Comparison of ENCODE assay signal across 17 mouse cellular contexts in the genomic region with DNA sequence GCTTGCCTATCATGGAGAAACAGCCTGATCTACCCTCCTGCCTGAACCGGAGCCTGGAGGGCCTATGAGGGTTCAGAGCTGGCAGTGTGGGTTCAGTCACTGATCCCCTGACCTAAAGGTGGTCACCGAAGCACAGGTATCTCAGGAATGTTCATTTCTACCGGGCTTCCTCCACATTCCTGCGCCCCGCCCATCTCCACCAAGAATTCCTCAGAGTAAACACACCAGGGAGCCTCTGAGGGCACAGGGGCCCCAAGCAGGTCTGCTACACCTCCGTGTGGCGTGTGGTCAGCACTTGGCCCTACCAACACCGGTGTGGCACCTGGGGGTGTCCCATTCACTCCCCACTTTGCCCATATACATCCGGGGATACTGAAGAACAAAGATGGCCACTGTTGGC. TPM values are rescaled to one million over a fixed set of nuclear protein-coding genes. Genes with fewer than 3 reads are reported as not detected.
DNase-seq lines count a peak whose midpoint lies in the region; ATAC-seq and TF ChIP-seq lines count a peak whose summit lies in the region.
"Had no signal": no experiment of that assay in that cellular context is flagged by ENCODE, and none has a peak within 500 bp of the region (broad histone marks: within the 10 kb centered on the region; RNA-seq: fewer than 3 reads in every experiment).

No protein-coding gene starts in this region.

- TF ChIP-seq CTCF in heart, adult 2 months (IDR thresholded peaks at IDR 0.05), result no peak

- H3K4me1 ChIP-seq in heart, adult 2 months (ENCODE audit: control insufficient read depth, insufficient read depth, low read length), result peaks cover 53% of the 10 kb centered on the region
- peaks cover 13% of the 10 kb centered on the region for H3K4me1 ChIP-seq in kidney, embryonic 14.5 days (ENCODE audit: control insufficient read depth, insufficient read depth, low read length)
- H3K4me1 ChIP-seq in lung, embryonic 16.5 days (replicated peaks; ENCODE audit: control insufficient read depth, insufficient read depth, low read length), result peaks cover 70% of the 10 kb centered on the region

- H3K27me3 ChIP-seq in heart, adult 2 months (ENCODE audit: control insufficient read depth, insufficient read depth, low read length), result no peaks in the 10 kb centered on the region
- peaks cover 10% of the 10 kb centered on the region; the same call in 1 of the 2 replicates for H3K27me3 ChIP-seq in kidney, embryonic 14.5 days (ENCODE audit: control insufficient read depth, insufficient read depth, low read length)
- peaks cover 2% of the 10 kb centered on the region; the same call in 1 of the 2 replicates for H3K27me3 ChIP-seq in lung, embryonic 16.5 days (ENCODE audit: control insufficient read depth, insufficient read depth, low read depth, low read length)
- H3K27me3 ChIP-seq: Patski had no signal

- intact Hi-C loops in heart, adult 2 months (cut with DNase I), result no loop called here
- intact Hi-C loops in heart, postnatal 10 days (cut with DNase I), result no loop called here

- ATAC-seq in kidney, embryonic 14.5 days (ENCODE audit: low FRiP score, low TSS enrichment), result no peak
- ATAC-seq in lung, embryonic 16.5 days (ENCODE audit: low read depth), result peak; percentile 29
- ATAC-seq: forebrain, embryonic 14.5 days; Patski had no signal

- no peak overlapping the region for H3K4me2 ChIP-seq in kidney, embryonic 14.5 days (replicated peaks; ENCODE audit: low read depth, low read length)
- 0 out of 2 replicates have a peak overlapping the region, but pooled peaks have one; percentile 13 for H3K4me2 ChIP-seq in lung, embryonic 16.5 days (ENCODE audit: low read depth, low read length)
- H3K4me2 ChIP-seq: neural tube, embryonic 13.5 days had no signal

- H3K9me3 ChIP-seq in kidney, embryonic 14.5 days (ENCODE audit: control insufficient read depth, low read length), result no peaks in the 10 kb centered on the region
- H3K9me3 ChIP-seq in lung, embryonic 16.5 days (ENCODE audit: control insufficient read depth, low read length), result no peaks in the 10 kb centered on the region
- H3K9me3 ChIP-seq: neural tube, embryonic 13.5 days had no signal

- TF ChIP-seq EP300 in heart, adult 2 months (IDR thresholded peaks at IDR 0.05; ENCODE audit: insufficient read depth, low read depth, low read length), result no peak

- 75% methylated on average over 9 of the region's 9 CpGs for WGBS in heart, adult 2 months
- 64% methylated on average over 9 of the region's 9 CpGs for WGBS in kidney, embryonic 14.5 days
- WGBS in lung, embryonic 16.5 days, result 41% methylated on average over 9 of the region's 9 CpGs

- peak overlapping the region; percentile 72 for H3K27ac ChIP-seq in heart, adult 2 months
- peak overlapping the region; percentile 37; the same call in 1 of the 2 replicates for H3K27ac ChIP-seq in kidney, embryonic 14.5 days (ENCODE audit: low read depth, low read length)
- H3K27ac ChIP-seq in lung, embryonic 16.5 days (ENCODE audit: low read length), result peak overlapping the region; percentile 75
- H3K27ac ChIP-seq: neural tube, embryonic 13.5 days had no signal

- no peak for TF ChIP-seq POLR2A in heart, adult 2 months (IDR thresholded peaks at IDR 0.05; ENCODE audit: insufficient read depth, low read depth, low read length)

- H3K4me3 ChIP-seq in heart, adult 2 months, result no peak overlapping the region
- H3K4me3 ChIP-seq in kidney, embryonic 14.5 days (ENCODE audit: low read length), result no peak overlapping the region
- no peak overlapping the region; the same call in 1 of the 2 replicates for H3K4me3 ChIP-seq in lung, embryonic 16.5 days (ENCODE audit: low read length)
- H3K4me3 ChIP-seq: neural tube, embryonic 13.5 days had no signal

- H3K9ac ChIP-seq in heart, adult 2 months (ENCODE audit: low read depth, low read length), result no peak overlapping the region
- H3K9ac ChIP-seq in kidney, embryonic 14.5 days (ENCODE audit: low read depth, low read length), result no peak overlapping the region
- peak overlapping the region; percentile 31; the same call in 1 of the 2 replicates for H3K9ac ChIP-seq in lung, embryonic 16.5 days (ENCODE audit: low read length)
- H3K9ac ChIP-seq: neural tube, embryonic 13.5 days had no signal

- H3K79me2 ChIP-seq in heart, adult 2 months (replicated peaks; ENCODE audit: control insufficient read depth, insufficient read depth, low read length), result no peaks in the 10 kb centered on the region; the same call in none of the 2 replicates

- H3K36me3 ChIP-seq in heart, adult 2 months (ENCODE audit: control insufficient read depth, insufficient read depth, low read length), result peaks cover 6% of the 10 kb centered on the region; the same call in 1 of the 2 replicates
- H3K36me3 ChIP-seq in kidney, embryonic 14.5 days (ENCODE audit: control insufficient read depth, insufficient read depth, low read length), result no peaks in the 10 kb centered on the region
- H3K36me3 ChIP-seq in lung, embryonic 16.5 days (ENCODE audit: control insufficient read depth, insufficient read depth, low read length), result no peaks in the 10 kb centered on the region
- H3K36me3 ChIP-seq: neural tube, embryonic 13.5 days had no signal

- no peak for DNase-seq in heart, adult 2 months
- no peak for DNase-seq in heart, postnatal 10 days
- DNase-seq in R1 (ENCODE audit: low read depth, low spot score), result peak; percentile 94
- DNase-seq in layer of hippocampus, postnatal 36 days, result no peak
- no peak for DNase-seq in left cerebral cortex, adult 9 months (ENCODE audit: low spot score in 2 of 2)
- DNase-seq in retina, embryonic 14.5 days (ENCODE audit: low spot score), result no peak
- DNase-seq: adrenal gland, postnatal 25 days; B cell, adult 2 months; cerebellum, adult 18-20 months; gastrocnemius, postnatal 25 days; heart, postnatal 36 days; midbrain, embryonic 14.5 days had no signal

RNA-seq across cellular contexts. Expression of gene Lama5, which starts 5.5 kb away (rescaled TPM):
- total RNA-seq in heart, adult 2 months (2021), result 100 to 1,000 TPM in 1 of 2 experiments, 10 to 100 TPM in 1; 66.3 to 104 TPM
- polyA plus RNA-seq in heart, adult 2 months (2012; rRNA removed), result 83.6 and 109 TPM in 2 replicates
- total RNA-seq in heart, postnatal 10 days (2021), result 10 to 100 TPM; 44.6 to 46.5 TPM
- 43.1 and 54.1 TPM in 2 replicates for polyA plus RNA-seq in kidney, embryonic 14.5 days (2014; fragmentation: Nextera tagmentation; extraction: Ambion mirVana)
- 102 and 112 TPM in 2 replicates for polyA plus RNA-seq in lung, embryonic 16.5 days (2015; fragmentation: Nextera tagmentation; extraction: Ambion mirVana)
- total RNA-seq in layer of hippocampus, postnatal 36 days (2021), result 10 to 100 TPM in 1 of 2 experiments, 1 to 10 TPM in 1; 6.5 to 11.0 TPM

RNA-seq across cellular contexts. Expression of gene Rps21, which starts 37.0 kb away (rescaled TPM):
- total RNA-seq in heart, adult 2 months (2021), result 100 to 1,000 TPM; 506 to 570 TPM
- polyA plus RNA-seq in heart, adult 2 months (2012; rRNA removed), result 991 and 1,183 TPM in 2 replicates
- total RNA-seq in heart, postnatal 10 days (2021), result 100 to 1,000 TPM; 575 to 597 TPM
- polyA plus RNA-seq in kidney, embryonic 14.5 days (2014; fragmentation: Nextera tagmentation; extraction: Ambion mirVana), result 730 and 1,037 TPM in 2 replicates
- polyA plus RNA-seq in lung, embryonic 16.5 days (2015; fragmentation: Nextera tagmentation; extraction: Ambion mirVana), result 455 and 526 TPM in 2 replicates
- 100 to 1,000 TPM; 665 to 743 TPM for total RNA-seq in layer of hippocampus, postnatal 36 days (2021)

RNA-seq across cellular contexts. Expression of gene Adrm1, which starts 48.9 kb away (rescaled TPM):
- 10 to 100 TPM; 79.2 to 89.0 TPM for total RNA-seq in heart, adult 2 months (2021)
- polyA plus RNA-seq in heart, adult 2 months (2012; rRNA removed), result 56.6 and 76.0 TPM in 2 replicates
- total RNA-seq in heart, postnatal 10 days (2021), result 10 to 100 TPM; 94.1 to 99.3 TPM
- polyA plus RNA-seq in kidney, embryonic 14.5 days (2014; fragmentation: Nextera tagmentation; extraction: Ambion mirVana), result 159 and 160 TPM in 2 replicates
- polyA plus RNA-seq in lung, embryonic 16.5 days (2015; fragmentation: Nextera tagmentation; extraction: Ambion mirVana), result 162 and 173 TPM in 2 replicates
- 100 to 1,000 TPM in 1 of 2 experiments, 10 to 100 TPM in 1; 96.9 to 103 TPM for total RNA-seq in layer of hippocampus, postnatal 36 days (2021)

RNA-seq across cellular contexts. Expression of gene Cables2, which starts 53.1 kb away (rescaled TPM):
- 10 to 100 TPM; 11.2 to 14.3 TPM for total RNA-seq in heart, adult 2 months (2021)
- 17.6 and 26.7 TPM in 2 replicates for polyA plus RNA-seq in heart, adult 2 months (2012; rRNA removed)
- 10 to 100 TPM; 16.5 to 16.7 TPM for total RNA-seq in heart, postnatal 10 days (2021)
- 13.3 and 21.1 TPM in 2 replicates for polyA plus RNA-seq in kidney, embryonic 14.5 days (2014; fragmentation: Nextera tagmentation; extraction: Ambion mirVana)
- polyA plus RNA-seq in lung, embryonic 16.5 days (2015; fragmentation: Nextera tagmentation; extraction: Ambion mirVana), result 6.3 and 8.4 TPM in 2 replicates
- 10 to 100 TPM; 29.9 to 32.1 TPM for total RNA-seq in layer of hippocampus, postnatal 36 days (2021)
